Mouse (Mus musculus): ENCODE data around the gene Nol12. TPM values are rescaled to one million over a fixed set of nuclear protein-coding genes. Genes with fewer than 3 reads are reported as not detected.

Nol12 gene
- polyA plus RNA-seq, 1 experiment = 101 TPM

- no peak for TF ChIP-seq POLR2A (IDR thresholded peaks at IDR 0.05; ENCODE audit: insufficient read length, low read depth)
- no peak for TF ChIP-seq CEBPB (IDR thresholded peaks at IDR 0.05; ENCODE audit: insufficient read depth, poor library complexity, severe bottlenecking)
- Histone ChIP-seq H3K27me3 (ENCODE audit: control insufficient read depth, insufficient read depth, insufficient read length) (no peaks in the 10 kb centered on the region), H3ac (ENCODE audit: control insufficient read depth, insufficient read length) (no peak overlapping the region), H3K79me2 (ENCODE audit: control insufficient read depth, insufficient read depth) (peaks cover 12% of the 10 kb centered on the region), H3K36me3 (ENCODE audit: control insufficient read depth, insufficient read depth) (peaks cover 26% of the 10 kb centered on the region), H3K4me3 (no peak overlapping the region), H3K4me2 (ENCODE audit: low read depth) (no peak overlapping the region)
Measured at GRCm38 (mm10) chr15:78940325-78940724, 5.6 kb downstream of the Nol12 start.

GRCm38 (mm10) chr15:78942663-78943062, 7.9 kb downstream of the Nol12 start:
- TF ChIP-seq USF1 (IDR thresholded peaks at IDR 0.05; ENCODE audit: low read depth) (no peak), POLR2AphosphoS2 (IDR thresholded peaks at IDR 0.05; ENCODE audit: insufficient read length, low read depth) (peak; percentile 41)
- Histone ChIP-seq H3K4me2 (ENCODE audit: low read depth) (no peak overlapping the region), H3K27me3 (ENCODE audit: control insufficient read depth, insufficient read depth, insufficient read length) (no peaks in the 10 kb centered on the region), H3K36me3 (ENCODE audit: control insufficient read depth, insufficient read depth) (peaks cover 19% of the 10 kb centered on the region), H3ac (ENCODE audit: control insufficient read depth, insufficient read length) (no peak overlapping the region), H3K4me3 (no peak overlapping the region), H3K79me2 (ENCODE audit: control insufficient read depth, insufficient read depth) (no peaks in the 10 kb centered on the region)

- Histone ChIP-seq H3K4me3 (no peak overlapping the region), H3K36me3 (ENCODE audit: control insufficient read depth, insufficient read depth) (peaks cover 4% of the 10 kb centered on the region), H3ac (ENCODE audit: control insufficient read depth, insufficient read length) (no peak overlapping the region), H3K4me2 (ENCODE audit: low read depth) (no peak overlapping the region), H3K27me3 (ENCODE audit: control insufficient read depth, insufficient read depth, insufficient read length) (no peaks in the 10 kb centered on the region), H3K79me2 (ENCODE audit: control insufficient read depth, insufficient read depth) (no peaks in the 10 kb centered on the region)
- TF ChIP-seq TCF3 (IDR thresholded peaks at IDR 0.05; ENCODE audit: insufficient read length, low read depth) = no peak
- TF ChIP-seq POLR2AphosphoS2 (IDR thresholded peaks at IDR 0.05; ENCODE audit: insufficient read length, low read depth) = no peak
- TF ChIP-seq USF1 (IDR thresholded peaks at IDR 0.05; ENCODE audit: low read depth) = no peak
- no peak for TF ChIP-seq CEBPB (IDR thresholded peaks at IDR 0.05; ENCODE audit: insufficient read depth, poor library complexity, severe bottlenecking)
- no peak for TF ChIP-seq MYOD1 (IDR thresholded peaks at IDR 0.05; ENCODE audit: control insufficient read depth in 1 of 3, insufficient read length in 2 of 3, low read depth in 2 of 3)
- no peak for TF ChIP-seq POLR2A (IDR thresholded peaks at IDR 0.05; ENCODE audit: insufficient read length, low read depth)
- no peak for TF ChIP-seq SRF (IDR thresholded peaks at IDR 0.05; ENCODE audit: control insufficient read depth, insufficient read length, low read depth)
- TF ChIP-seq MYOG (IDR thresholded peaks at IDR 0.05; ENCODE audit: control insufficient read depth in 1 of 3, insufficient read depth in 1 of 3, insufficient read length in 2 of 3, low read depth in 2 of 3) = no peak
- no peak for TF ChIP-seq E2F4 (IDR thresholded peaks at IDR 0.05; ENCODE audit: insufficient read depth)
- TF ChIP-seq REST (IDR thresholded peaks at IDR 0.05; ENCODE audit: insufficient read depth, insufficient read length) = no peak
- TF ChIP-seq TCF12 (IDR thresholded peaks at IDR 0.05; ENCODE audit: insufficient read depth, poor library complexity, severe bottlenecking) = no peak
- TF ChIP-seq MAX (IDR thresholded peaks at IDR 0.05; ENCODE audit: low read depth) = no peak
Measured at GRCm38 (mm10) chr15:78946232-78946631, 11.5 kb downstream of the Nol12 start.

GRCm38 (mm10) chr15:78947657-78948056, 12.9 kb downstream of the Nol12 start, which contains the start of gene Triobp:
Gene Triobp, plus strand, starts transcription at chr15:78947724.
- Histone ChIP-seq H3K4me3 (peak within 1 kb of the TSS; percentile 25), H3K27me3 (ENCODE audit: control insufficient read depth, insufficient read depth, insufficient read length) (no peaks in the 10 kb centered on the region), H3ac (ENCODE audit: control insufficient read depth, insufficient read length) (no peak within 1 kb of the TSS), H3K79me2 (ENCODE audit: control insufficient read depth, insufficient read depth) (no peaks in the 10 kb centered on the region), H3K36me3 (ENCODE audit: control insufficient read depth, insufficient read depth) (no peaks in the 10 kb centered on the region), H3K4me2 (ENCODE audit: low read depth) (peak within 1 kb of the TSS; percentile 90)
- no peak for TF ChIP-seq POLR2AphosphoS2 (IDR thresholded peaks at IDR 0.05; ENCODE audit: insufficient read length, low read depth)
- peak; percentile 62 for TF ChIP-seq POLR2A (IDR thresholded peaks at IDR 0.05; ENCODE audit: insufficient read length, low read depth)

GRCm38 (mm10) chr15:78948152-78948725, 13.5 kb downstream of the Nol12 start:
- no peak for TF ChIP-seq TCF3 (IDR thresholded peaks at IDR 0.05; ENCODE audit: insufficient read length, low read depth)
- no peak for TF ChIP-seq TCF12 (IDR thresholded peaks at IDR 0.05; ENCODE audit: insufficient read depth, poor library complexity, severe bottlenecking)
- no peak for TF ChIP-seq MAX (IDR thresholded peaks at IDR 0.05; ENCODE audit: low read depth)
- TF ChIP-seq REST (IDR thresholded peaks at IDR 0.05; ENCODE audit: insufficient read depth, insufficient read length) = no peak
- no peak for TF ChIP-seq SRF (IDR thresholded peaks at IDR 0.05; ENCODE audit: control insufficient read depth, insufficient read length, low read depth)
- TF ChIP-seq POLR2AphosphoS2 (IDR thresholded peaks at IDR 0.05; ENCODE audit: insufficient read length, low read depth) = no peak
- no peak for TF ChIP-seq POLR2A (IDR thresholded peaks at IDR 0.05; ENCODE audit: insufficient read length, low read depth)
- no peak for TF ChIP-seq E2F4 (IDR thresholded peaks at IDR 0.05; ENCODE audit: insufficient read depth)
- TF ChIP-seq MYOD1 (IDR thresholded peaks at IDR 0.05; ENCODE audit: control insufficient read depth in 1 of 3, insufficient read length in 2 of 3, low read depth in 2 of 3) = no peak
- TF ChIP-seq USF1 (IDR thresholded peaks at IDR 0.05; ENCODE audit: low read depth) = no peak
- TF ChIP-seq MYOG (IDR thresholded peaks at IDR 0.05; ENCODE audit: control insufficient read depth in 1 of 3, insufficient read depth in 1 of 3, insufficient read length in 2 of 3, low read depth in 2 of 3) = no peak
- TF ChIP-seq CEBPB (IDR thresholded peaks at IDR 0.05; ENCODE audit: insufficient read depth, poor library complexity, severe bottlenecking) = no peak
- no peaks in the 10 kb centered on the region for H3K27me3 ChIP-seq (ENCODE audit: control insufficient read depth, insufficient read depth, insufficient read length)
- no peaks in the 10 kb centered on the region for H3K79me2 ChIP-seq (ENCODE audit: control insufficient read depth, insufficient read depth)
- H3K36me3 ChIP-seq (ENCODE audit: control insufficient read depth, insufficient read depth) = no peaks in the 10 kb centered on the region
- no peak overlapping the region for H3ac ChIP-seq (ENCODE audit: control insufficient read depth, insufficient read length)
- H3K4me3 ChIP-seq = peak overlapping the region; percentile 25
- H3K4me2 ChIP-seq (ENCODE audit: low read depth) = peak overlapping the region; percentile 90
